Mouse (Mus musculus): Measurements from ENCODE around the gene Mvp. TPM values are rescaled to one million over a fixed set of nuclear protein-coding genes. Genes with fewer than 3 reads are reported as not detected.

Gene Mvp
- polyA plus RNA-seq, 1 experiment from 2014 or later = 5.3 TPM

DNA sequence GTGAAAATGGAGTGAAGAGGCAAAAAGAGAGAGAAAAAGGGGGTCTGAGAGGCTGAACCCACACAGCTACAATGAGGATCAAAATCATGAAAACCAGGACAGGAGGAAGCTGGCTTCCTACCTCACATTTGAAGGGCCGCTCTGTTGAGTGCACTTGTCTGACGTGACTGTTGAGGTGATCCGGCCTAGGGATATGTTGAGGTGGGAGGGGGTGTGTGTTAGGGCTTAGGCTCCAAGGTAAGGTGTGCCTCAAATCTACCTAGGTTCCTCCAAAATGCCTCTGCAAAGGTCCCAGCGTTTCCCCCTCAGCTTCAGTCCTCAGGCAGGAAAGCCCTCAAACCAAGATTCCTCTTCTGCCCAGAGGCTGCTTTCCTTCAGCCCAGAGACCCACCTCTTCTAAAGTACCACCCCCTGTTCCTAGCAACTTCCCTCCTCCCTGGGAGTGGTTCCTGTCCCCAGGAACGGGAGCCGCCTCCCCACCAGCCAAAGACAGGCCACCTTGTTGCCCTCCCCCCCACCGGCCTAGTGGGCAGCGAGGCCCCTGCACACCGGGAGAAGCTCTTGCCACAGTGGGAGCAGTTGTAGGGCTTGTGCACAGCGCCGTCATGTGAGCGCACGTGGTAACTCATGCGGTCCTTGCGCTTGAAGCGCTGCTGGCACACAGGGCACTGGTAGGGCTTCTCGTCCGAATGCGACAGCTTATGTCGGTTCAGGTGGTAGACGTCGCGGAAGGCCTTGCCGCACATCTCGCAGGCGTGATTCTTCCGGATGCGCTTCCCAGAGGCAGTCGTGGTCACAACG lies 10.5 kb upstream of the Mvp start:
- Histone ChIP-seq H3K9ac (peak overlapping the region; percentile 99), H3K27me3 (no peaks in the 10 kb centered on the region), H3K4me2 (peak overlapping the region; percentile 97), H3K9me3 (no peaks in the 10 kb centered on the region), H3K27ac (peak overlapping the region; percentile 99), H3K36me3 (peaks cover 40% of the 10 kb centered on the region), H3K4me3 (peak overlapping the region; percentile 72), H3K4me1 (peaks cover 57% of the 10 kb centered on the region)
- WGBS = under 1% methylated on average over 30 of the region's 30 CpGs
- 0 out of 2 replicates have a peak, but pooled peaks have one; percentile 1 for ATAC-seq (ENCODE audit: insufficient number of reproducible peaks, insufficient read depth, low FRiP score, low TSS enrichment, low read depth)

GRCm38 (mm10) chr7:127023896-127024690 lies 9.7 kb upstream of the Mvp start:
- Histone ChIP-seq H3K27ac (peak overlapping the region; percentile 99), H3K36me3 (peaks cover 36% of the 10 kb centered on the region), H3K9ac (peak overlapping the region; percentile 99), H3K4me3 (peak overlapping the region; percentile 72), H3K4me1 (peaks cover 65% of the 10 kb centered on the region), H3K4me2 (peak overlapping the region; percentile 97), H3K9me3 (no peaks in the 10 kb centered on the region), H3K27me3 (no peaks in the 10 kb centered on the region)
- WGBS = 23% methylated on average over 19 of the region's 19 CpGs
- ATAC-seq (ENCODE audit: insufficient number of reproducible peaks, insufficient read depth, low FRiP score, low TSS enrichment, low read depth) = no peak

DNA sequence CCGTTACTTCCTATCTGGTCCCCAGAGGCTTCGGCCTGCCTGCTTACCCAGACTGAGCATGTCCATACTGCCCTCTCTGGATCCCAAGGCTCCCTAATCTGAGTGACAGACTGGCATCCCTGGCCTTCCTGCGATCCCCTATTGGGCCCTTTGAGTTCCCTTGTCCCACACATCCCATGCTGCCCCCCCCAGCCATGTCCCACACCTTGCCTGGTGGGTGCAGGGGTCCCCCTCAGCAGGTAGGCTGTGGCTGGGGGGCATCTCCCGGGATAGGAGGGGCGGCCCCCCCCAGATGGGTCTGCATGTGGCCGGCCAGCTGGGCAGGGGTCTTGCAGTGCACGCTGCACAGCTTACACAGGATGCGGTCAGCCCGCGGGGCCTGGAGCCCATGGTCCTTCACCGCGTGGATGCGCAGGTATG lies 8.9 kb upstream of the Mvp start:
- Histone ChIP-seq H3K27ac (no peak overlapping the region; the same call in 1 of the 2 replicates), H3K9ac (peak overlapping the region; percentile 99), H3K36me3 (peaks cover 31% of the 10 kb centered on the region), H3K4me1 (peaks cover 73% of the 10 kb centered on the region), H3K9me3 (no peaks in the 10 kb centered on the region), H3K4me2 (peak overlapping the region; percentile 97), H3K4me3 (peak overlapping the region; percentile 72), H3K27me3 (no peaks in the 10 kb centered on the region)
- WGBS = 75% methylated on average over 12 of the region's 13 CpGs
- ATAC-seq (ENCODE audit: insufficient number of reproducible peaks, insufficient read depth, low FRiP score, low TSS enrichment, low read depth) = no peak

DNA sequence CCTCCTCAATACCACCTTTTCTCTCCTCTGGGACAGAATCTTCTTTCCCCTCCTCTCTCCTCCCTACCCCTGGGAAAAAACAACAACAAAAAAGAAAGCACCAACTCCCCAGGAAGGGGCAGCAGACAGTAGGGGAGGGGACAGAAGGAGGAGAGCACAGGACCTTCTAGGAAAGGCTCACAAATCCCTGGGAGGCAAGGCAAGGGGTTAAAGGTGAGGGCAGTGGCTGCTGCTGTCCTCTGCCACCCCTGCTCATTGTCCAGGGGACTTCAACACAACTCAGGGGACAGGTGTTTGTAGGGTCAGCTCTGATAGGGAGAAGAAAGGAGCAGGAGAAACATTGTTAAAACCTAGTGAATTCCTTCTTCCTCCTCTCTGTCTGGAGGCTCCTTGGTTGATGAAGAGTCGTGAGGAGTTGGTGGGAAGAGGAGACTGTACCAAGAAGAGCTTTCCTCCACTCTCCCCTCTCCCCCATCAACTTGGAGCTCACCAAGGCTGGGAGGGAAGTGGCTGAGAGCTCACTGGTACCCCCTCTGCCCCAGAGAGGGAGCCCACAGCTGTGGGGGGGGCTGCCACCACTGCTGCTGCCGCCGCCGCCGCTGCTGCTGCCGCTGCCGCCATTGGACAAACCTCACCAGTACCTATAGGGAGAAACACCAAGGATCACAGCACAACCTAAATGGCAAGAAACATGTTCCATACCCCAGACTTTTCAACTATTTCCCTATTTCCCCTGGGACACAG lies 8.3 kb upstream of the Mvp start:
- peak overlapping the region; percentile 96 for H3K27ac ChIP-seq
- no peaks in the 10 kb centered on the region for H3K9me3 ChIP-seq
- WGBS = 81% methylated on average over 7 of the region's 7 CpGs
- H3K36me3 ChIP-seq = peaks cover 31% of the 10 kb centered on the region
- no peak for ATAC-seq (ENCODE audit: insufficient number of reproducible peaks, insufficient read depth, low FRiP score, low TSS enrichment, low read depth)
- H3K9ac ChIP-seq = peak overlapping the region; percentile 99
- H3K27me3 ChIP-seq = no peaks in the 10 kb centered on the region
- peak overlapping the region; percentile 97 for H3K4me2 ChIP-seq
- H3K4me1 ChIP-seq = peaks cover 73% of the 10 kb centered on the region
- peak overlapping the region; percentile 72 for H3K4me3 ChIP-seq

DNA sequence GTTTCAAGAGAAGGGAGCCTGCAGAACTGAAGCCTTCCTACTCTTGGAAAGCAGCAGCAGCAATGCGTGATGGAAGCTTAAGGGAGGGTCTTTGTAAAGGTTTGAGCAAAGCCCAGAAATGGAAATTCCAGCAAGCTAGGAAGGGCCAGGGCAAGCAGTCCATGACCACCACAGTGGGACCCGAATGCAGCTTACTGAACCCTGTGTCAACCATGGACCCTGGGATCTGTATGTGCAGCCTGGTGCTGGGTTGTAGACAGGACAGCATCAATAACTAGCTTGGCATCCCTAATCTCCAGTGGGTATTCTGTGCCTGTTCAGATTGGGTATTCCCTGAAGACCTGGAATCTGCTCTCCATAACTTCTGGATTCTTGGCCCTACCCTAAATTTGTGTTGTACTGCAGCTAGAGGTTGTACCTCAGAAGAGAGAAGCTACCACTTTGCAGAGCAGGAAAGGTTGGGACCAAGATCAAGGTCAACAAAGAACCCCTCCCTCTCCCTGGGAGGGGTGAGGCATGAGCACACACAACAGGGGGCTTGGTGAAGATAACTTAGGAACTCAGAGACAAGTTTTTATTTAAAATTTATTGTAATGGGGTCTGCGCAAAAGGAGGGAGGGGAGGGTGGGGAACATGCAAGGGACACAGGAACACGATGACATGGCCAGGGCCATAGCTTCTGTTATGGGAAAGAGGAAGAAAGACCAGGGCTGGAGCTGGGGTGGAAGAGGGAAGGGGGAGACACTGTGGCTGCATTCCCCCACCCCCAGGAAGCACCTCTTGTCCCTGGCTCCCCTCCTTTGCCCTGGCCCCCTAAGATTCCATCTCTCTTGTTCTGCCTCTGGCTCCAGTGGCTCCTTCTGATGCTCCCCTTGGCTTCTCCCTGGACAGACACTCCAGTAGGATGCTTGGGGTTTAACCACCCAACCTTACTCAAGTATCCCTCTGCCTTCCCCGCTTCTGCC lies 7.4 kb upstream of the Mvp start:
- Histone ChIP-seq H3K9me3 (no peaks in the 10 kb centered on the region), H3K27me3 (no peaks in the 10 kb centered on the region), H3K4me1 (peaks cover 73% of the 10 kb centered on the region), H3K27ac (peak overlapping the region; percentile 96), H3K36me3 (peaks cover 31% of the 10 kb centered on the region), H3K4me3 (peak overlapping the region; percentile 72), H3K9ac (peak overlapping the region; percentile 99), H3K4me2 (peak overlapping the region; percentile 92)
- no peak for ATAC-seq (ENCODE audit: insufficient number of reproducible peaks, insufficient read depth, low FRiP score, low TSS enrichment, low read depth)
- WGBS = 41% methylated on average over 5 of the region's 5 CpGs

GRCm38 (mm10) chr7:127020901-127021562 lies 6.6 kb upstream of the Mvp start, which contains the start of the genes Gm42742 and Prrt2:
TSS of gene Gm42742 (minus strand) at chr7:127021097.
TSS of gene Prrt2 (minus strand) at chr7:127021211.
- H3K9ac ChIP-seq = peak within 1 kb of the TSS; percentile 83
- peak within 1 kb of the TSS; percentile 92 for H3K4me2 ChIP-seq
- H3K4me3 ChIP-seq = peak within 1 kb of the TSS; percentile 72
- no peaks in the 10 kb centered on the region for H3K27me3 ChIP-seq
- no peaks in the 10 kb centered on the region for H3K9me3 ChIP-seq
- H3K27ac ChIP-seq = peak within 1 kb of the TSS; percentile 96
- peaks cover 31% of the 10 kb centered on the region for H3K36me3 ChIP-seq
- peak; percentile 23; the same call in 1 of the 2 replicates for ATAC-seq (ENCODE audit: insufficient number of reproducible peaks, insufficient read depth, low FRiP score, low TSS enrichment, low read depth)
- H3K4me1 ChIP-seq = peaks cover 76% of the 10 kb centered on the region
- WGBS = 2% methylated on average over 36 of the region's 37 CpGs

- Histone ChIP-seq H3K9ac (peak overlapping the region; percentile 83), H3K4me3 (peak overlapping the region; percentile 72), H3K36me3 (peaks cover 37% of the 10 kb centered on the region), H3K9me3 (no peaks in the 10 kb centered on the region), H3K4me1 (peaks cover 81% of the 10 kb centered on the region), H3K4me2 (peak overlapping the region; percentile 92), H3K27ac (peak overlapping the region; percentile 96), H3K27me3 (no peaks in the 10 kb centered on the region)
- WGBS = 23% methylated on average over 5 of the region's 5 CpGs
- ATAC-seq (ENCODE audit: insufficient number of reproducible peaks, insufficient read depth, low FRiP score, low TSS enrichment, low read depth) = no peak
Observed at GRCm38 (mm10) chr7:127020491-127020890, 6.1 kb upstream of the Mvp start.

DNA sequence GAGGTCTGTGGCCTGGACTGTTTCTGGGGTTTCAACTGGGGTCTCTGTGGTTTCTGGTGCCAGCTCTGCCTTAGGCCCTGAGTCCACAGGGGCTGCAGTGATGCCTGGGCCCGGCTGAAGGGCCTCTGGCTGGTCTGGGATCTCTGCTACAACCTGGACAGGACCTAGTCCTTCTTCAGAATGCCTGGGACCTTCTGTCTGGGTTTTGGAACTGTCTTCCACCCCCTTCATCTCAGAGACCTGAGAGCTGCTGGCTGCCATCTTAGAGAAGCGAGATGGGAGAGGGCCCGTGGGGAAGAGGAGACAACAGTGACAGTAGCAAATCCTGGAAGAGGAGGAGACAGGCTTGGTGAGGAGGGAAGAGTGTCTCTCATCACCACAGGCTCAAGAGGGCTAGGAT lies 5.6 kb upstream of the Mvp start:
- Histone ChIP-seq H3K9me3 (no peaks in the 10 kb centered on the region), H3K27me3 (no peaks in the 10 kb centered on the region), H3K9ac (peak overlapping the region; percentile 83), H3K4me2 (peak overlapping the region; percentile 92), H3K27ac (peak overlapping the region; percentile 96), H3K4me3 (peak overlapping the region; percentile 72), H3K4me1 (peaks cover 85% of the 10 kb centered on the region), H3K36me3 (peaks cover 41% of the 10 kb centered on the region)
- no peak for ATAC-seq (ENCODE audit: insufficient number of reproducible peaks, insufficient read depth, low FRiP score, low TSS enrichment, low read depth)
- WGBS = 47% methylated on average over 3 of the region's 3 CpGs

DNA sequence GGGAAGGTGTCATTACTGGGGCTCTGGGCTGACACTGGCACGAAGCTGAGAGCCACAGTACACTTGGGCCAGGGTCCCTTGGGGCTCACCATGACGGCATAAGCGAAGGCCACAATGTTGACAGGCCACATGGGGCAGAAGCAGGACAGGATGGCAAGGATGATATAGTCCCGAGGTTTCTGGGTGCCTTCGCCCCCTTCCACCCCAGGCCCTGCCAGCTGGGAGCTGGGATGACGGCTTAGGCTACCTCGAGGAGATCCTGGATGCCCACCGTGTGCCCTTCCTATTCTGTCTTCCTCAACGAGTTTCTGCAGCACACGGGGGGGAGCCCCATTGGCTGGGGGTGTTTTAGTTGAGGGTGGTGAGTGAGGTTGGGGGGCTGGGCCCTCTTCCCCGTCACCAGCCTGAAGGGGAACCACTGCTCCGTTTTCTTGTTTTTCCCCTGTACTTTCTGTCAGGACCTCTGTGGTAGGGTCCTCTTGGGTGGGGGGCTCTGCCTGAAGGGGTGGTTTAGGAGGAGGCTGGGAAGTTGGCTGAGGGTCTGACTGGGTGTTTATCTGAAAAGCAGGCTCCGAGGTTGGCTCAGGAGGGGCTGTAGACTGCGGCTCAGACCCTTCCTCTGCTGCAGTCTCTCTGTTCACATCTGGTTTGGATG lies 5.0 kb upstream of the Mvp start:
- peak overlapping the region; percentile 72 for H3K4me3 ChIP-seq
- no peaks in the 10 kb centered on the region for H3K9me3 ChIP-seq
- peak overlapping the region; percentile 92 for H3K4me2 ChIP-seq
- no peak for ATAC-seq (ENCODE audit: insufficient number of reproducible peaks, insufficient read depth, low FRiP score, low TSS enrichment, low read depth)
- H3K4me1 ChIP-seq = peaks cover 85% of the 10 kb centered on the region
- peaks cover 41% of the 10 kb centered on the region for H3K36me3 ChIP-seq
- H3K27ac ChIP-seq = peak overlapping the region; percentile 96
- 61% methylated on average over 14 of the region's 14 CpGs for WGBS
- H3K27me3 ChIP-seq = no peaks in the 10 kb centered on the region
- peak overlapping the region; percentile 83 for H3K9ac ChIP-seq
